Mouse (Mus musculus): ENCODE measurements around the gene Gpx6.

The Gpx6 gene

GRCm38 (mm10) chr13:21311926-21312325, at the start of gene Gpx6:
Gene Gpx6 (plus strand): TSS chr13:21312125.
- no peak for DNase-seq (ENCODE audit: low spot score in 2 of 2)

GRCm38 (mm10) chr13:21262787-21263461, 49.0 kb upstream of the Gpx6 start:
- DNase-seq (ENCODE audit: low spot score in 2 of 2): no peak

GRCm38 (mm10) chr13:21263910-21264309, 48.0 kb upstream of the Gpx6 start:
- no peak for DNase-seq (ENCODE audit: low spot score in 2 of 2)

DNA sequence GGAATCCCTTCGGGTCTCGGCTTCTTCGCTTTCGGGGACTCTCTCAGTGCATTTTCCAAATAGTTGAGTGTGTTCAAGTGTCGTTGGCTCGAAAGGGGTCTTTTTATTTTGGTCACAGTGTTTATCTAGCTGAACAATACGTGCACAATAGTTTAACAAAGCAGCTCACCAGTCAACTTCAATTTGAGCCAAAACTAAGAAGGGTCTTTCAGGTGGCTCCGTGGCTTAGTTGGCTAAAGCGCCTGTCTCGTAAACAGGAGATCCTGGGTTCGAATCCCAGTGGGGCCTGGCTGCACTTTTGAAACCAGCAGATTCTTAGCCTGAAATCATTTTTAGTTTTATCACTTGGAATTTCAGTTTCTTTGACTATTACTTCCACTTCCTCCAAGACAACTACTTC, 47.6 kb upstream of the Gpx6 start:
- DNase-seq (ENCODE audit: low spot score in 2 of 2): no peak

DNA sequence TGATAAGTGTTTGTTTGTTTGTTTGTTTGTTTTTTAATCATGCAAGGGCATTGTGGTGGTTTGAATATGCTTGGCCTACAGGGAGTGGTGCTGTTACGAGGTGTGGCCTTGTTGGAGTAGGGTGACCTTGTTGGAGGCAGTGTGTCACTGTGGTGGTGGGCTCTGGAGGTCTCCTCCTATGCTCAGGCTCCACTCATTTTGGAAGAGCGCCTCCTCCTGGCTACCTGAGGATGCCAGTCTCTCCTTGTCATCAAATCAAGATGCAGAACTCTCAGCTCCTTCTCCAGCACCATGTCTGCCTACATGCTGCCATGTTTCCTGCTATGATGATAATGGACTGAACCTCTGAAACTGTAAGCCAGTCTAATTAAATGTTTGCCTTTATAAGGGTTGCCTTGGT, 46.2 kb upstream of the Gpx6 start:
- DNase-seq (ENCODE audit: low spot score in 2 of 2): no peak

- DNase-seq (ENCODE audit: low spot score in 2 of 2): no peak
Measured at GRCm38 (mm10) chr13:21267541-21267940, 44.4 kb upstream of the Gpx6 start.

DNA sequence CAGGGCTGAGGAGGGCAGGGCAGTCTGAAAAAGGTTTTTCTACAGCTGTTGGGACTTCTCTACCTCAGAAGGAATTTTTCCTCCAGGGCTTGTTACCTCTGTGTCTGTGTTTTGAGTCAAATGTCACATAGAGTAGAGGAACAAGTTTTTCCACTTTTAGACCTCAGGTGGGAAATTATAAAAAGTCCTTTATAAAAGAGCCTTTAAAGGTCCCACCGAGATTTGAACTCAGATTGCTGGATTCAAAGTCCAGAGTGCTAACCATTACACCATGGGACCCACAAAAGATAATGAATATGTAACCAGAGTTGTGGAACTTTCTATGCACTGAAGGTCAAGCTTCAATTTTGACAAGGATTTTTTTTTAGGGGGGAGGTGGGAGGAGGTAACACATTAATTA, 43.7 kb upstream of the Gpx6 start:
- DNase-seq (ENCODE audit: low spot score in 2 of 2): no peak

- no peak for DNase-seq (ENCODE audit: low spot score in 2 of 2)
Measured at GRCm38 (mm10) chr13:21275021-21275814, 36.7 kb upstream of the Gpx6 start.

DNA sequence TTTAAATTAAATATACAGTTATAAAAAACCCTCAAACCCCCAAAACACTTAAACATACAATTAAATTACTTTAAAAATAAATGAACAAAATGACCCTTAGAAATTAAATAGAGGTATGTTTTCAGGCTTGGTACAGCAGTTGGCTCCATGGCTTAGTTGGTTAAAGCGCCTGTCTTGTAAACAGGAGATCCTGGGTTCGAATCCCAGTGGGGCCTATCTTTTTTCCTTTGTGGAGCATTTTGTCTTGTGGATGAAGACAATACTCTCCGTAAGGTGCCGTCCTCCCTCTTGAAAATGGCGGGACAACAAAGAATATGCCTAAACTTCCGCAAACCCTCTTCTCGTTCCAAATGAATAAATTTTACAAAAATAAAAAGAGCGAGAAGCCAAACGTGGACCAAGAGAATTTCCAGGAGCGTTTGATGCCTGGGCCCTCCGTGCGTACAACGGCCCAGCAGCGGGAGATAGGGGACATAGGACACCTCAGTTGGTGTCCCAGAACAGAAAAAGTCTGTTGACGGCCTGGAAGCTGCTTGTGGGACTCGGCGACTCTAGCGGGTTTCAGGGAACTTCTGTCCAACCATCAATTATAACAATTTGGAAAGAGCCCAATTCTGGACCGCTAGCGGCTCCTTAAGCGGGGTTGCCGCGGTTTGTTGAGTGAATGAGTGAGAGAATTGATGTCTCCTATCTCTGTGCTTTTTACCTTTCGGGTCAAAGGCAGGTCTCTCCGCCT, 35.9 kb upstream of the Gpx6 start:
- no peak for DNase-seq (ENCODE audit: low spot score in 2 of 2)

DNA sequence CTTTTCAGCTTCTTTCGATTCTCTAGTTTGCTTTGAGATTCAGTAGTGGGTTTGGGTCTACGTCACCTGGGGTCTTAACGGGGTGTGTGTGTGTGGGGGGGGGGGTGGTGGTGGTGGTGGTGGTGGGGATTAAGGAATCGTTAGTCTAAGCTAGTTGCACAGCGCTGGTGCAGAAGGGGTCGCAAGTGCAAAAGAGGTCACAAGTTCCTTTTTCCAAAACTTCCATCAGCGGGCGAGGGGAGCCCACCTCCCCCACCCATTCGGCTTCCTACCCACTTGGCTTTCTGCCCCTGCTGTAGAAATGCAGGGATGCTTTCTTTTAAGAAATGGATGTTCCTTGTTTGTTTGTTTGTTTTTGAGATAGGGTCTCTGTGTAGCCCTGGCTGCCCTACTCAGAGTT, 35.4 kb upstream of the Gpx6 start:
- DNase-seq (ENCODE audit: low spot score in 2 of 2): no peak

- DNase-seq (ENCODE audit: low spot score in 2 of 2): no peak
Measured at GRCm38 (mm10) chr13:21279076-21279475, 32.8 kb upstream of the Gpx6 start.

DNA sequence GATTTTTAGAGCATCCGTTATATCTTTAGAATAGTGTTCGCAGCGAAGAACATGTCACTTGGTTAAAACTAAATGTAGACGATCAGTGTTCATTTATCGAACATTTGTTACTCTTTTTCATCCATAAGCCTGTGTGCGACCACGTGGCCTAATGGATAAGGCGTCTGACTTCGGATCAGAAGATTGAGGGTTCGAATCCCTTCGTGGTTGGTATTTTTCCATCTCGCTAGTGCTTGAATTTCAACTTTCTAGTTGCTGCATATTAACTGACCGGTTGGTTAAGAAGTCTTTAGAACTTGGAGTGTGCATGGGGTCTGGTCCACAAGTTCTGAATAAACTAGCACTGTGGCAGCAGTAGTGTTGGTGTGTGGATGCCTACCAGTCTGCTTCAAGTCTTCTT, 32.4 kb upstream of the Gpx6 start:
- DNase-seq (ENCODE audit: low spot score in 2 of 2): peak; percentile 21 to 52

DNA sequence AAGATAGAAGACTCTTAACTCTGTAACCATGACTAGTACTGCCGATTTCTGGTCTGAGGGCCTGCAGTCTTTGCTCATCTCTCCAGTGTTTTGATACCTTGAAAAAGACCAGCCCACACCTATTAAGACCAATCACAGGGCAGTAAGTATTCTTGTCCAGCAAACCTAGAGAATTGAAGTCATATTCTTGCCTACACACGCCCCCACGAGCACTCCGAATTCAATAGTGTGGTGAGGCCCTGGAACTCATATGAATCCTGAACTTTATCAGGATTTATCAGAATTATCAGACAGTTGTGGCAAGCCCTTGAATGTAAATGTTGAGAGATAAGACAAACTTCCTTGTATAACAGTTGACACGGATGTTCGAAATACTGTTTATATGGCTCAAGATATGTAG, 19.3 kb upstream of the Gpx6 start, which contains the start of gene Gpx5:
Gpx5 (minus strand) TSS at position 101 of the 400 bp plus-strand sequence.
- DNase-seq (ENCODE audit: low spot score in 2 of 2): no peak

GRCm38 (mm10) chr13:21298557-21298956, 13.4 kb upstream of the Gpx6 start:
- DNase-seq (ENCODE audit: low spot score in 2 of 2): no peak

DNA sequence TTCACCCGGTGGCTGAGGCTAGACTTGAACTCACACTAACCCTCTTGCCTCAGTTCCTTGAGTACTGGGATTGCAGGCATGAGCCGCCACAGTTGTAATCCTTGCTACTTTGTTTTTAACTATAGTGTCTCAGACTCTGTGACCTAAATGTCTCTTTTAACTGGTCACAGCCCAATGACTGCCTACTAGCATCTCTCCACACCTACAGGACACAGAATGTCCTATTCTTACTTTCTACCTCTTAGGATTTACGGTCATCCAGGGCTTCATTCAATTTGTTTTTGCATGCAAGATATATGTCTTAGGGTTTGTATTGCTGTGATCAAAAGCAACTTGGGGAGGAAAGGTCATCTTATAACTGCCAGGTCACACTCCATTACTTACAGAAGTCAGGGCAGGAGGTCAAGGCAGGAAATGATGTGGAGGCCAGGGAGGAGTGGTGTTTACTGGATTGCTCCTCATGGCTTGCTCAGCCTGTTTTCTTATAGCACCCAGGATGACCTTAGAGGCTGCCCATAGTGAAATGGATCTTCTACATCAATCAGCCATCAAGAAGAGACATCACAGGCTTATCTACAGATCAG, 7.3 kb upstream of the Gpx6 start:
- no peak for DNase-seq (ENCODE audit: low spot score in 2 of 2)

- no peak for DNase-seq (ENCODE audit: low spot score in 2 of 2)
Measured at GRCm38 (mm10) chr13:21309788-21310187, 2.1 kb upstream of the Gpx6 start.

DNA sequence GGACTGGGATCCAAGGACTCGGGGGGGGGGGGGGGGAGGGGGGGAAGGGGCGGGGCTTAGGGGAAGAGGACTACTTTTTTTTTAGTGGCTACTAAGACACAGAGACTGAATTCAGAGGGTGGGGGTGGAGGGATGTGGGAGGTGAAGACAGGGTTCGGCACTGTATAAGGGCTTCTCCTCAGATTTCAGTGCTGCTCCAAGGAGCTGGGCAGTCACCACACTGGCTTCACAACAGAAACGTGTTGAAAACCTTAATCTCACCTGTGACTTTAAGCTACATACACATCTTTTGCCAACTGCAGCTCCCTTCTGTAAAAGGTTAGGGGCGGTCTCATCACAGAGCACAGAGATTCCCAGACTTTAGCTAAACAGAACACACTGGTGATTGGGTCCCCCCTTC, 929 bp downstream of the Gpx6 start:
- no peak for DNase-seq (ENCODE audit: low spot score in 2 of 2)

GRCm38 (mm10) chr13:21313903-21314302, 2.0 kb downstream of the Gpx6 start:
- no peak for DNase-seq (ENCODE audit: low spot score in 2 of 2)

DNA sequence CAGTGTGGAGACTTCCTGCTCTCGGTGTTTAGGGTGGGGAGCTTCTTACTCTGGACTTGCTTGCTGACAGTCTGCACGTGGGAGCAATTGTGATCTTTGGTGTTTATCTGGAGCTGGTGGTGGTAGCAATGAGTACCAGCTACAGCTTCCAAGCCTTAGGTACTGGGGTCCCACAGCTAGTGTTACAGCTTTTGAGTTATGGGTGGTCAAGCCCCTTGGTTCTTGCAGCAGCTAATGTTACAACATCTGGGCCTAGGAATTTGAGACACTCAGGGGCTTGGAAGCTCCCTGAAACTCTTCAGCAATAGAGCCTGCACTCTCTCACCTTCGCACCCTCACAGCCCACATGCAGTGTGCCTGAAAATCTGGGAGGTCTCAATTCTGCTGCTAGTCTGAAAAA, 8.3 kb downstream of the Gpx6 start:
- DNase-seq (ENCODE audit: low spot score in 2 of 2): no peak

GRCm38 (mm10) chr13:21321890-21322494, 10.1 kb downstream of the Gpx6 start:
- DNase-seq (ENCODE audit: low spot score in 2 of 2): no peak

DNA sequence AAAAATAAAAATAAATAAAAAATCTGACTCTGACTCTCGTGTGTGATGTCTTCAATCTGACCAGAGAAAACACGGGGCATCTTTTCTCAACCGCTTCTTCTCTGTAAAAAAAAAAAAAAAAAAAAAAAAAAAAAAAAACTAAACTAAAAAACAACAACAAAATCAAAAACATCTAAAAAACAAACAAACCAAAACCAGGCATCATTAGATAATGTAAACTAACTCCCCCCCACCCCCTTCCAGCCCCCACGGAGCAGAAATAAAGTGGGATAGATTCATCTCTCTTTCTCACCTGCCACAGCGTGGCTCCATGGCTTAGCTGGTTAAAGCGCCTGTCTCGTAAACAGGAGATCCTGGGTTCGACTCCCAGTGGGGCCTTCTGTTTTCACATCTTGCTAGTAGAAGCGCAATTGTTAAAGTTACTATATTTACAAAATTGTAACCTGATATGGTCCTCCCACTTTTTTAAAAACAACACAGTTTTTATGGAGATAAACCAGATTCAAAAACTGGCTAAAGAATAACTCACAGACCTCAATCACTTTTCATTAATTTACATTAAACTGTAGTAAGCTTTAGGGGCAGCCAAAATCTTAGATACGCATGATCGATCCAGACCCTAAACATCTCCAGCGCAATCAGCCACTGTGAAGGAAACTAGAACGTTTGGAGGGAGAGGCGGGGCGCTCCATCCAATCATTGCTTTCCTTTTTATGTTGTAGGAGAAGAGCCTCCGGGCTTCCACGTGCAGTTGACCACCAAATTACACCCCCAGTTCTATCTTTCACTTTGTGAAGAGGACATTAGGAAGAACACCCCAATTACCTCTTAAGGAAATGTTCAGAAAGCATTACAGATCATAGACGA, 10.8 kb downstream of the Gpx6 start:
- DNase-seq (ENCODE audit: low spot score in 2 of 2): no peak
